Mouse (Mus musculus): ENCODE data around the gene Bcar3. TPM values are rescaled to one million over a fixed set of nuclear protein-coding genes. Genes with fewer than 3 reads are reported as not detected.

The Bcar3 gene
- total and polyA plus RNA-seq, 3 experiments = not detected

GRCm38 (mm10) chr3:122460848-122461511 is 167.0 kb downstream of the Bcar3 start:
- Histone ChIP-seq H3K9me3 (replicated peaks; ENCODE audit: insufficient read depth, low read length) (no peaks in the 10 kb centered on the region), H3K36me3 (ENCODE audit: control insufficient read depth in 1 of 2, insufficient read depth in 2 of 2, low read length in 2 of 2) (no peaks in the 10 kb centered on the region), H3K9ac (ENCODE audit: control insufficient read depth, low read depth, low read length, poor library complexity, severe bottlenecking) (no peak overlapping the region), H3K27me3 (ENCODE audit: control insufficient read depth in 1 of 2, insufficient read depth in 2 of 2, low read length in 2 of 2) (no peaks in the 10 kb centered on the region), H3K79me2 (ENCODE audit: control insufficient read depth, insufficient read depth, low read length, poor library complexity) (no peaks in the 10 kb centered on the region), H3K27ac (ENCODE audit: control insufficient read depth, low read depth, low read length) (no peak overlapping the region), H3K4me1 (ENCODE audit: control insufficient read depth in 1 of 2, insufficient read depth in 2 of 2, low read length in 2 of 2) (no peaks in the 10 kb centered on the region), H3K4me3 (ENCODE audit: control insufficient read depth in 1 of 2, insufficient read depth in 1 of 2, low read depth in 2 of 2, low read length in 2 of 2) (no peak overlapping the region)
- no peak for DNase-seq (ENCODE audit: low read depth, low spot score)
- no peak for TF ChIP-seq POLR2AphosphoS5 (IDR thresholded peaks at IDR 0.05; ENCODE audit: borderline replicate concordance, low read depth, low read length)
- no peak for TF ChIP-seq ETS1 (IDR thresholded peaks at IDR 0.05; ENCODE audit: low read depth, low read length)
- no peak for TF ChIP-seq ZMIZ1 (IDR thresholded peaks at IDR 0.05; ENCODE audit: low read depth, low read length)
- no peak for TF ChIP-seq NELFE (IDR thresholded peaks at IDR 0.05; ENCODE audit: low read depth, low read length)
- no peak for TF ChIP-seq GABPA (IDR thresholded peaks at IDR 0.05; ENCODE audit: low read depth, low read length)
- no peak for TF ChIP-seq ELF1 (IDR thresholded peaks at IDR 0.05; ENCODE audit: low read depth, low read length)
- TF ChIP-seq MAZ (IDR thresholded peaks at IDR 0.05; ENCODE audit: low read depth, low read length) = no peak

- no peaks in the 10 kb centered on the region for H3K4me1 ChIP-seq (ENCODE audit: control insufficient read depth in 1 of 2, insufficient read depth in 2 of 2, low read length in 2 of 2)
- TF ChIP-seq HCFC1 (IDR thresholded peaks at IDR 0.05; ENCODE audit: low read depth, low read length) = no peak
- no peak for TF ChIP-seq ELF1 (IDR thresholded peaks at IDR 0.05; ENCODE audit: low read depth, low read length)
- TF ChIP-seq TBP (IDR thresholded peaks at IDR 0.05; ENCODE audit: low read depth, low read length) = no peak
- TF ChIP-seq RCOR1 (IDR thresholded peaks at IDR 0.05; ENCODE audit: low read depth, low read length) = no peak
- no peak for TF ChIP-seq JUND (IDR thresholded peaks at IDR 0.05; ENCODE audit: low read depth, low read length)
- TF ChIP-seq CTCF (IDR thresholded peaks at IDR 0.05 in 2 of 3, conservative IDR thresholded peaks at IDR 0.05 in 1 of 3; ENCODE audit: control insufficient read depth in 1 of 3, insufficient read depth in 1 of 3, low read depth in 2 of 3, low read length in 3 of 3, poor library complexity in 1 of 3, severe bottlenecking in 1 of 3) = no peak
- TF ChIP-seq MAFK (IDR thresholded peaks at IDR 0.05; ENCODE audit: borderline replicate concordance, low read depth, low read length) = no peak
- TF ChIP-seq KAT2A (conservative IDR thresholded peaks at IDR 0.05; ENCODE audit: low read depth, low read length) = no peak
- TF ChIP-seq ZMIZ1 (IDR thresholded peaks at IDR 0.05; ENCODE audit: low read depth, low read length) = no peak
- TF ChIP-seq TAL1 (IDR thresholded peaks at IDR 0.05; ENCODE audit: low read length) = no peak
- no peak for TF ChIP-seq USF2 (IDR thresholded peaks at IDR 0.05; ENCODE audit: borderline replicate concordance in 1 of 2, insufficient read depth in 1 of 2, low read depth in 1 of 2, low read length in 2 of 2)
- no peak for TF ChIP-seq ZNF384 (IDR thresholded peaks at IDR 0.05; ENCODE audit: low read depth, low read length)
- TF ChIP-seq CHD1 (IDR thresholded peaks at IDR 0.05; ENCODE audit: low read depth, low read length) = no peak
- TF ChIP-seq UBTF (IDR thresholded peaks at IDR 0.05; ENCODE audit: borderline replicate concordance, insufficient read depth, low read depth, low read length) = no peak
- no peak for TF ChIP-seq MXI1 (IDR thresholded peaks at IDR 0.05; ENCODE audit: low read depth, low read length)
- no peak for TF ChIP-seq POLR2AphosphoS5 (IDR thresholded peaks at IDR 0.05; ENCODE audit: borderline replicate concordance, low read depth, low read length)
- TF ChIP-seq TCF12 (IDR thresholded peaks at IDR 0.05; ENCODE audit: low read depth, low read length) = no peak
- H3K79me2 ChIP-seq (ENCODE audit: control insufficient read depth, insufficient read depth, low read length, poor library complexity) = no peaks in the 10 kb centered on the region
- no peak overlapping the region for H3K9ac ChIP-seq (ENCODE audit: control insufficient read depth, low read depth, low read length, poor library complexity, severe bottlenecking)
- no peak for DNase-seq (ENCODE audit: low read depth, low spot score)
- no peak overlapping the region for H3K27ac ChIP-seq (ENCODE audit: control insufficient read depth, low read depth, low read length)
- no peaks in the 10 kb centered on the region for H3K27me3 ChIP-seq (ENCODE audit: control insufficient read depth in 1 of 2, insufficient read depth in 2 of 2, low read length in 2 of 2)
- no peak overlapping the region for H3K4me3 ChIP-seq (ENCODE audit: control insufficient read depth in 1 of 2, insufficient read depth in 1 of 2, low read depth in 2 of 2, low read length in 2 of 2)
- H3K9me3 ChIP-seq (replicated peaks; ENCODE audit: insufficient read depth, low read length) = no peaks in the 10 kb centered on the region
- H3K36me3 ChIP-seq (ENCODE audit: control insufficient read depth in 1 of 2, insufficient read depth in 2 of 2, low read length in 2 of 2) = no peaks in the 10 kb centered on the region
These were observed 167.6 kb downstream of the Bcar3 start for GRCm38 (mm10) chr3:122461512-122461881.

Measured in MEL (cell line).